Mouse (Mus musculus) limb, embryonic 11.5 days (tissue): Measurements from ENCODE around the gene Map2k1. TPM values are rescaled to one million over a fixed set of nuclear protein-coding genes. Genes with fewer than 3 reads are reported as not detected.
A peak's percentile ranks its signal among the peaks of the same experiment; 100 is the strongest.
"Not testable (repeated sequence)": the region's sequence is repeated elsewhere in the genome, so short reads cannot be mapped to it uniquely, and the experiment has no call there.

Source experiments
- ATAC-seq: fragments of 200-750 bp; cut with Nextera tagmentation; 2 replicates; pipeline ENCODE4 v1.8.0; 2017; ENCODE audit warnings: low read depth; ENCODE audit not compliant: insufficient number of reproducible peaks, low FRiP score, low TSS enrichment
- DNase-seq: peaks from one replicate; pipeline ENCODE4 v3.0.0-alpha.2; 2015; ENCODE audit warnings: low spot score
- H3K27ac ChIP-seq: fragments of 300-500 bp; sonication (generic); replicated peaks from 2 replicates; pipeline ENCODE4 v1.5.1; 2014; ENCODE audit warnings: low read depth, mild to moderate bottlenecking, low read length
- H3K27me3 ChIP-seq: fragments of 300-500 bp; sonication (generic); 2 replicates; pipeline ENCODE4 v1.6.1; 2014; ENCODE audit warnings: mild to moderate bottlenecking, low read length, mixed read lengths; ENCODE audit not compliant: control insufficient read depth, insufficient read depth
- H3K36me3 ChIP-seq: fragments of 300-500 bp; sonication (generic); 2 replicates; pipeline ENCODE4 v1.6.1; 2014; ENCODE audit warnings: mild to moderate bottlenecking, low read length, moderate library complexity, mixed read lengths; ENCODE audit not compliant: control insufficient read depth, insufficient read depth
- H3K4me1 ChIP-seq: fragments of 300-500 bp; sonication (generic); 2 replicates; pipeline ENCODE4 v1.6.1; 2014; ENCODE audit warnings: low read length, mixed read lengths; ENCODE audit not compliant: control insufficient read depth, insufficient read depth
- H3K4me2 ChIP-seq: fragments of 300-500 bp; sonication (generic); 2 replicates; pipeline ENCODE4 v1.6.1; 2014; ENCODE audit warnings: low read depth, mild to moderate bottlenecking, moderate library complexity; ENCODE audit not compliant: severe bottlenecking
- H3K4me3 ChIP-seq: fragments of 300-500 bp; sonication (generic); 2 replicates; pipeline ENCODE4 v1.5.1; 2014; ENCODE audit warnings: low read depth, low read length
- H3K9ac ChIP-seq: fragments of 300-500 bp; sonication (generic); 2 replicates; pipeline ENCODE4 v1.6.1; 2014; ENCODE audit warnings: mild to moderate bottlenecking, low read length
- H3K9me3 ChIP-seq: fragments of 300-500 bp; sonication (generic); 2 replicates; pipeline ENCODE4 v1.6.1; 2016; ENCODE audit warnings: low read length; ENCODE audit not compliant: control insufficient read depth
- WGBS: fragments of 180-500 bp; shearing (Covaris S2); extraction: QIAGEN DNeasy Blood & Tissue Kit; methylation state at CpG from one replicate; pipeline ENCODE4 v1.1.7; 2014; 5-methylcytosine and 5-hydroxymethylcytosine counted together
- microRNA-seq: library from miRNA; unstranded; fragments of <30 nt; microRNA quantifications from one replicate; pipeline ENCODE4, GENCODE M21; 2016
- polyA plus RNA-seq: library from polyadenylated mRNA; unstranded; fragments of >200 nt; fragmentation: Nextera tagmentation; extraction: Ambion mirVana; gene quantifications from 2 replicates; pipeline ENCODE4 v1.2.1, GENCODE M21; 2014

Gene Map2k1
- polyA plus RNA-seq, 1 experiment from 2014 or later: 75.1 TPM

DNA sequence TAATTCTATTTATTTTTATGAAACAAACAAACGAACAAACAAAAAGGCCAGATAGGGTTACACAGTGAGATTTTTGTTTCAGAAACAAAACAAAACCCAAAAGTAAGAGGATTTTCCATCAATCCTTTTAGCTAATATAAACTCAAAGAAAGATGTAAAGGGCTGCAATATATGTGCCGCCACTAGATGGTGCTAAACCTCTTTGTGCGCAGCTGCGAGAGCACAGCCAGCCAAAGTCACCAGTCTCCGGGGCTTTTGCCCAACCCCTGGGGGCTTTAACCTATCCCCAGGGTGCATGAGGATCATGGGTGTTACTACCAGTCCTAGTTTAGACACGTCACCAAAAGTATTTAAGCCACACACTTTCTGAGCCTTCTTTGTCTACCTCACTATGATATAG, 114.5 kb downstream of the Map2k1 start:
- not testable (repeated sequence) for H3K4me3 ChIP-seq, H3K27me3 ChIP-seq, H3K27ac ChIP-seq, H3K9ac ChIP-seq, H3K9me3 ChIP-seq, ATAC-seq, H3K4me2 ChIP-seq, H3K4me1 ChIP-seq
- 8% methylated on average over 6 of the region's 6 CpGs for WGBS
- DNase-seq: peak; percentile 72
- peaks cover 14% of the 10 kb centered on the region for H3K36me3 ChIP-seq

Small RNAs within 50 kb of the gene (microRNA-seq; reads per million reads assigned to microRNA genes)
- gene Gm24106: not detected

Other genes with a start within 250 kb of the Map2k1 start
- gene Smad6, start 231.6 kb downstream of the Map2k1 start, polyA plus RNA-seq: 10.1 and 12.3 TPM in 2 replicates
- not detected in 2 replicates for gene Lctl, start 136.5 kb downstream of the Map2k1 start, polyA plus RNA-seq
- gene Zwilch, start 80.5 kb downstream of the Map2k1 start, polyA plus RNA-seq: 36.0 and 41.3 TPM in 2 replicates
- gene Rpl4, start 80.3 kb downstream of the Map2k1 start, polyA plus RNA-seq: 1,355 and 1,360 TPM in 2 replicates
- 27.2 and 28.8 TPM in 2 replicates for gene Snapc5, start 74.4 kb downstream of the Map2k1 start, polyA plus RNA-seq
- 3.1 and 3.3 TPM in 2 replicates for gene Uchl4, start 18.4 kb downstream of the Map2k1 start, polyA plus RNA-seq
- gene Tipin, start 27.9 kb upstream of the Map2k1 start, polyA plus RNA-seq: 280 and 287 TPM in 2 replicates
- gene Dis3l, start 87.7 kb upstream of the Map2k1 start, polyA plus RNA-seq: 23.2 and 23.6 TPM in 2 replicates
- gene Megf11, start 132.0 kb upstream of the Map2k1 start, polyA plus RNA-seq: 1.4 and 1.6 TPM in 2 replicates